Mouse (Mus musculus) stomach, postnatal 0 days (tissue): Measurements from ENCODE around the gene Slc44a3. TPM values are rescaled to one million over a fixed set of nuclear protein-coding genes. Genes with fewer than 3 reads are reported as not detected.
"Not testable (repeated sequence)": the region's sequence is repeated elsewhere in the genome, so short reads cannot be mapped to it uniquely, and the experiment has no call there.

Experiments
- ATAC-seq: fragments of 200-750 bp; cut with Nextera tagmentation; 2 replicates; pipeline ENCODE4 v1.8.0; 2017; ENCODE audit not compliant: low FRiP score, low TSS enrichment
- DNase-seq: peaks from one replicate; pipeline ENCODE4 v3.0.0-alpha.2; 2016; ENCODE audit warnings: low spot score
- H3K27ac ChIP-seq: fragments of 300-500 bp; sonication (generic); replicated peaks from 2 replicates; pipeline ENCODE4 v1.5.1; 2014; ENCODE audit warnings: mild to moderate bottlenecking, control low read depth
- H3K27me3 ChIP-seq: fragments of 300-500 bp; sonication (generic); 2 replicates; pipeline ENCODE4 v1.6.1; 2014; ENCODE audit warnings: low read length; ENCODE audit not compliant: control insufficient read depth, insufficient read depth
- H3K36me3 ChIP-seq: fragments of 300-500 bp; sonication (generic); 2 replicates; pipeline ENCODE4 v1.6.1; 2014; ENCODE audit warnings: low read length, mixed read lengths; ENCODE audit not compliant: control insufficient read depth, insufficient read depth
- H3K4me1 ChIP-seq: fragments of 300-500 bp; sonication (generic); replicated peaks from 2 replicates; pipeline ENCODE4 v1.6.1; 2014; ENCODE audit warnings: antibody characterized with exemption; ENCODE audit not compliant: control insufficient read depth, insufficient read depth
- H3K4me2 ChIP-seq: fragments of 300-500 bp; sonication (generic); replicated peaks from 2 replicates; pipeline ENCODE4 v1.6.1; 2014; ENCODE audit warnings: low read depth, mild to moderate bottlenecking, control low read depth, moderate library complexity
- H3K4me3 ChIP-seq: fragments of 300-500 bp; sonication (generic); 2 replicates; pipeline ENCODE4 v1.5.1; 2014; ENCODE audit warnings: low read depth, low read length, control low read depth
- H3K9ac ChIP-seq: fragments of 300-500 bp; sonication (generic); 2 replicates; pipeline ENCODE4 v1.6.1; 2014; ENCODE audit warnings: mild to moderate bottlenecking, low read length, control low read depth, mixed read lengths
- H3K9me3 ChIP-seq: fragments of 300-500 bp; sonication (generic); 2 replicates; pipeline ENCODE4 v1.6.1; 2016; ENCODE audit warnings: low read length; ENCODE audit not compliant: control insufficient read depth
- CTCF ChIP-seq: IDR thresholded peaks from 2 replicates; pipeline ENCODE4 v1.5.1; 2016; ENCODE audit warnings: antibody characterized with exemption, low read depth, mild to moderate bottlenecking, moderate library complexity
- EP300 ChIP-seq: optimal IDR thresholded peaks from 2 replicates; pipeline ENCODE3; 2016; ENCODE audit warnings: antibody characterized with exemption
- WGBS: fragments of 180-500 bp; shearing (Covaris S2); extraction: QIAGEN DNeasy Blood & Tissue Kit; methylation state at CpG from one replicate; pipeline ENCODE4 v1.1.7; 2014; 5-methylcytosine and 5-hydroxymethylcytosine counted together
- polyA plus RNA-seq: library from polyadenylated mRNA; unstranded; fragments of >200 nt; fragmentation: Nextera tagmentation; extraction: Ambion mirVana; gene quantifications from 2 replicates; pipeline ENCODE4 v1.2.1, GENCODE M21; 2015

Gene Slc44a3
- polyA plus RNA-seq, 1 experiment from 2014 or later = 42.7 TPM

DNA sequence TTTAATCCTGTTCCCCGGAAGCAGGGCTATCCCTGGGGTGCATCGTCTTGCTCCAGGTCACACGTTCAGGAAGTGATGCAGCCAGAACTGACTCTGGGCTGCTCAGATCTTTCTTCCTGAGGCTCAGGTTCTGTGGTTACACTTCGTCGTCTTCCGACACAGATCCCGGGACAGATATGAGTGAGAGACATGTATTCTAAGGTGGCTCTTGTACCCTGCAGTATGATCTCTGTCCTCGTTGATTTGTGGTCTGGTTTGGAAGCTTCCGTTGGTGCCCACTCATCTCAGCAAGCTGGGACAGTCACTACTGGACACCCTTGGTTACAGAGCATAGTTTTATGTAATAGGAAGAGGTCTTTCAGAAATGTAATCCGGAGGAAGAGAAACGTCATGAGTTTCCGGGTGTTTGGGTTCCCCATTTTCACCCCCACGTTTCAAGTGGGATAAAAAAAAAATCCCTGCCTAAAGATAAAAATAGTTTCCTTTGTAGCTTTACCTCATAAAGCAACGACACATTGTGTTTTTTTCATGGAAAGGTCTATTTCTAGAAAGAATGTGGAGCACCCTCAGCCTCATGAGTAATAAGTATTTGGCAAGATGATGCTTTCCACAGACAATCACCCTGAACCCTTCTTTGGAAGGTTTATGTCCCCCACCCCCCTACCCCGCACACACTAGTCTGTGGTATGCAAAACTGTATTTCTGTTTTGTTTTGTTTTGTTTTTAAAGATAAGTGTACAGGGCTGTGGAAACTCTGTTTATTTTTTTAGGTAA lies 15.8 kb upstream of the Slc44a3 start:
- Histone ChIP-seq H3K4me3 (no peak overlapping the region), H3K4me1 (no peaks in the 10 kb centered on the region), H3K27ac (no peak overlapping the region), H3K36me3 (no peaks in the 10 kb centered on the region), H3K9ac (no peak overlapping the region), H3K27me3 (no peaks in the 10 kb centered on the region), H3K9me3 (no peaks in the 10 kb centered on the region), H3K4me2 (no peak overlapping the region)
- TF ChIP-seq CTCF = no peak
- no peak for TF ChIP-seq EP300
- ATAC-seq (no peak), DNase-seq (no peak)
- 61% methylated on average over 15 of the region's 15 CpGs for WGBS

DNA sequence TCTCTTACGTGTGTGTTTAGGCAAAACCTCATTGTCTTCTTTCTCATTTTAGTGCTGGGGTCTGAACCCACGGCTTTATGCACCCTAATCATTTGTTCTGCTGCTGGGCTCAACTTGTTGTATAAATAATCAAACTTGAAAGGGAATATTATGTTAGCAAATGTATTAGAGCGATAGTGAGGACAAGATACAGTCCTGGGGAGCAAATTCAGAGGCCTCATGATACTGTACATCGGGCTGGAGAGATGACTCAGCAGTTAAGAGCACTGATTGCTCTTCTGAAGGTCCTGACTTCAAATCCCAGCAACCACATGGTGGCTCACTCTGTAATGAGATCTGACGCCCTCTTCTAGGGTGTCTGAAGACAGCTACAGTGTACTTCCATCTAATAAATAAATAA lies 8.4 kb upstream of the Slc44a3 start:
- ATAC-seq (no peak), DNase-seq (no peak)
- Histone ChIP-seq H3K27me3 (no peaks in the 10 kb centered on the region), H3K36me3 (no peaks in the 10 kb centered on the region), H3K27ac (no peak overlapping the region), H3K4me2 (no peak overlapping the region), H3K4me3 (no peak overlapping the region), H3K4me1 (no peaks in the 10 kb centered on the region), H3K9ac (no peak overlapping the region), H3K9me3 (no peaks in the 10 kb centered on the region)
- 50% methylated on average over 5 of the region's 5 CpGs for WGBS
- TF ChIP-seq EP300 (no peak), CTCF (no peak)

GRCm38 (mm10) chr3:121539871-121540431 lies 7.7 kb upstream of the Slc44a3 start:
- Histone ChIP-seq H3K27ac (no peak overlapping the region), H3K27me3 (no peaks in the 10 kb centered on the region), H3K4me2 (no peak overlapping the region; the same call in 1 of the 2 replicates), H3K9me3 (no peaks in the 10 kb centered on the region), H3K36me3 (no peaks in the 10 kb centered on the region), H3K4me3 (no peak overlapping the region), H3K4me1 (no peaks in the 10 kb centered on the region), H3K9ac (no peak overlapping the region)
- WGBS = 6% methylated on average over 8 of the region's 8 CpGs
- no peak for TF ChIP-seq EP300
- peak; percentile 78 for TF ChIP-seq CTCF
- peak; percentile 40 for DNase-seq
- peak; percentile 78 for ATAC-seq

DNA sequence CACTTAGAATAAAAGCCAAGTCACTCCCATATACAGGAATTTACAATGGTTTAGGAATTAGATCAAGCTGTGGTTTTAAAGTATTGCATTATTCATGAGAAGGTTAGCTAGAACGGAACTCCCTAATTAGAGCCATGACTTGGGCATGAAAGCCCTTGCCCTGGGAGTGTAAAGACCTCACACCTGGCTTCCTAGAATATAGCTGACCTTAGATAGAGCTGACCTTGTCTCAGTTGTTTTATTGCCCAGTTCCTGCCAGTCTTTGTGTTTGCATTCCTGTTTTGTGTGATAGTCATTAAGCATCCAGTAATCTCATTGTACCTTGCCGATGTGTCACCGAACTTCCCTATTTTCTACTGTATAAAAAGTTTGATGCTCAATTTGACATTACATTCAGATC lies 6.6 kb upstream of the Slc44a3 start:
- not testable (repeated sequence) for H3K27ac ChIP-seq, H3K9ac ChIP-seq, ATAC-seq, DNase-seq, H3K9me3 ChIP-seq, H3K4me1 ChIP-seq, H3K4me3 ChIP-seq, H3K4me2 ChIP-seq, H3K27me3 ChIP-seq, H3K36me3 ChIP-seq
- WGBS = 85% methylated on average over 3 of the region's 3 CpGs

GRCm38 (mm10) chr3:121537996-121538395 lies 5.8 kb upstream of the Slc44a3 start:
- ATAC-seq (no peak), DNase-seq (no peak)
- H3K36me3 ChIP-seq = no peaks in the 10 kb centered on the region
- TF ChIP-seq EP300 (no peak), CTCF (no peak)
- no peak overlapping the region for H3K9ac ChIP-seq
- WGBS = 84% methylated on average over 3 of the region's 3 CpGs
- H3K27ac ChIP-seq = no peak overlapping the region
- H3K9me3 ChIP-seq = no peaks in the 10 kb centered on the region
- no peak overlapping the region for H3K4me2 ChIP-seq
- H3K4me1 ChIP-seq = no peaks in the 10 kb centered on the region
- H3K27me3 ChIP-seq = no peaks in the 10 kb centered on the region
- no peak overlapping the region for H3K4me3 ChIP-seq

GRCm38 (mm10) chr3:121536803-121537202 lies 4.6 kb upstream of the Slc44a3 start:
- DNase-seq (no peak), ATAC-seq (no peak)
- H3K4me1 ChIP-seq = no peaks in the 10 kb centered on the region
- H3K27ac ChIP-seq = no peak overlapping the region
- no peak for TF ChIP-seq EP300
- no peak for TF ChIP-seq CTCF
- no peak overlapping the region for H3K4me3 ChIP-seq
- H3K36me3 ChIP-seq = no peaks in the 10 kb centered on the region
- H3K4me2 ChIP-seq = no peak overlapping the region
- no peaks in the 10 kb centered on the region for H3K27me3 ChIP-seq
- no peaks in the 10 kb centered on the region for H3K9me3 ChIP-seq
- 69% methylated on average over 9 of the region's 9 CpGs for WGBS
- H3K9ac ChIP-seq = no peak overlapping the region
